10 mouse cellular contexts compared by ENCODE assay signal in genomic region chr15:59145679-59146078, GRCm38 (mm10).
DNase-seq lines count a peak whose midpoint lies in the region; ATAC-seq lines count a peak whose summit lies in the region.
"Had no signal": no experiment of that assay in that cellular context is flagged by ENCODE, and none has a peak within 500 bp of the region (broad histone marks: within the 10 kb centered on the region; RNA-seq: fewer than 3 reads in every experiment).

No protein-coding gene starts in this region.

- no peak overlapping the region for H3K4me2 ChIP-seq in embryonic facial prominence, embryonic 14.5 days (ENCODE audit: low read depth, low read length)

- DNase-seq in heart, embryonic 10.5 days (ENCODE audit: low spot score), result no peak
- no peak for DNase-seq in heart, postnatal 14 days
- DNase-seq in CD4-positive, CD25-positive, alpha-beta regulatory T cell, adult 2 months (ENCODE audit: low read depth, low spot score), result peak; percentile 35
- DNase-seq in embryonic facial prominence, embryonic 14.5 days (ENCODE audit: low spot score), result peak; percentile 25
- no peak for DNase-seq in adrenal gland, adult (ENCODE audit: inconsistent age in 2 of 2, low spot score in 1 of 2)
- DNase-seq in urinary bladder, adult 2 months (ENCODE audit: low spot score), result no peak
- no peak for DNase-seq in kidney, postnatal 4 days
- DNase-seq: cerebellum, adult 18-20 months; kidney, adult 18-20 months had no signal

- intact Hi-C loops in heart, postnatal 14 days (cut with DNase I), result no loop called here

- H3K4me1 ChIP-seq in heart, embryonic 10.5 days, result peaks cover 14% of the 10 kb centered on the region
- no peaks in the 10 kb centered on the region for H3K4me1 ChIP-seq in embryonic facial prominence, embryonic 14.5 days (ENCODE audit: control insufficient read depth, insufficient read depth, low read length)

- no peaks in the 10 kb centered on the region for H3K36me3 ChIP-seq in heart, embryonic 10.5 days
- no peaks in the 10 kb centered on the region for H3K36me3 ChIP-seq in embryonic facial prominence, embryonic 14.5 days (ENCODE audit: control insufficient read depth, insufficient read depth, low read length)

- H3K27ac ChIP-seq in heart, embryonic 10.5 days, result peak overlapping the region; percentile 24; the same call in 1 of the 2 replicates
- no peak overlapping the region for H3K27ac ChIP-seq in embryonic facial prominence, embryonic 14.5 days (replicated peaks; ENCODE audit: low read depth, low read length)

- no peaks in the 10 kb centered on the region for H3K9me3 ChIP-seq in heart, embryonic 10.5 days
- no peaks in the 10 kb centered on the region for H3K9me3 ChIP-seq in embryonic facial prominence, embryonic 14.5 days (ENCODE audit: control insufficient read depth, low read length)

- no peaks in the 10 kb centered on the region for H3K27me3 ChIP-seq in heart, embryonic 10.5 days (ENCODE audit: insufficient read depth, poor library complexity, severe bottlenecking)
- H3K27me3 ChIP-seq in embryonic facial prominence, embryonic 14.5 days (replicated peaks; ENCODE audit: control insufficient read depth, insufficient read depth, low read length), result no peaks in the 10 kb centered on the region

- WGBS in heart, embryonic 10.5 days, result 75% methylated on average over 5 of the region's 5 CpGs
- 68% methylated on average over 5 of the region's 5 CpGs for WGBS in embryonic facial prominence, embryonic 14.5 days

- no peak overlapping the region for H3K4me3 ChIP-seq in heart, embryonic 10.5 days
- H3K4me3 ChIP-seq in embryonic facial prominence, embryonic 14.5 days (ENCODE audit: low read depth, low read length), result no peak overlapping the region

- no peak for ATAC-seq in embryonic facial prominence, embryonic 14.5 days (ENCODE audit: low read depth)
- ATAC-seq in megakaryocyte progenitor cell, adult 5-6 weeks (replicated peaks; ENCODE audit: poor library complexity), result peak; percentile 88

- no peak overlapping the region for H3K9ac ChIP-seq in embryonic facial prominence, embryonic 14.5 days (ENCODE audit: low read depth, low read length)

Comparison
In these comparisons a context has a peak if more than half of its experiments do, and no peak if none do; other contexts are left out.
1. DNase-seq: peak in CD4-positive, CD25-positive, alpha-beta regulatory T cell, adult 2 months (single experiment) and embryonic facial prominence, embryonic 14.5 days (single experiment); none in heart, embryonic 10.5 days (single experiment), heart, postnatal 14 days (0 of 2), adrenal gland, adult (0 of 2), urinary bladder, adult 2 months (single experiment) and kidney, postnatal 4 days (0 of 2).